ENCODE assay signal across 8 mouse cellular contexts in genomic region chr8:72493381-72493780, GRCm38 (mm10). TPM values are rescaled to one million over a fixed set of nuclear protein-coding genes. Genes with fewer than 3 reads are reported as not detected.
DNase-seq lines count a peak whose midpoint lies in the region; ATAC-seq and TF ChIP-seq lines count a peak whose summit lies in the region.

No protein-coding gene starts in this region.

- WGBS in heart, embryonic 13.5 days, result 10% methylated on average over 8 of the region's 8 CpGs
- WGBS in forebrain, embryonic 13.5 days, result 16% methylated on average over 8 of the region's 8 CpGs
- WGBS in liver, embryonic 16.5 days (ENCODE audit: insufficient replicate concordance), result 7% methylated on average over 8 of the region's 8 CpGs

- peak overlapping the region; percentile 68 for H3K27ac ChIP-seq in heart, embryonic 13.5 days (replicated peaks)
- no peak overlapping the region for H3K27ac ChIP-seq in ES-E14 (ENCODE audit: insufficient read depth, low read depth, low read length, poor library complexity, severe bottlenecking)
- H3K27ac ChIP-seq in forebrain, embryonic 13.5 days, result peak overlapping the region; percentile 71; the same call in 1 of the 2 replicates
- peak overlapping the region; percentile 63 for H3K27ac ChIP-seq in liver, embryonic 16.5 days (ENCODE audit: low read length)

- DNase-seq in heart, postnatal 10 days, result no peak
- no peak for DNase-seq in ES-E14 (ENCODE audit: low read depth, low spot score)
- no peak for DNase-seq in gastrocnemius, postnatal 10 days
- DNase-seq in adrenal gland, adult 18-20 months (ENCODE audit: low spot score in 2 of 2), result no peak

- intact Hi-C loops in heart, postnatal 10 days (cut with DNase I), result loop anchor here (2.0 kb wide), 2 partner anchors 19 to 77 kb away; partner anchors contain the start of genes Cherp and Smim7

- peaks cover 44% of the 10 kb centered on the region for H3K36me3 ChIP-seq in heart, embryonic 13.5 days
- peaks cover 31% of the 10 kb centered on the region for H3K36me3 ChIP-seq in ES-E14 (ENCODE audit: control insufficient read depth, insufficient read depth, low read length, poor library complexity, severe bottlenecking)
- H3K36me3 ChIP-seq in forebrain, embryonic 13.5 days (ENCODE audit: poor library complexity, severe bottlenecking), result peaks cover 42% of the 10 kb centered on the region
- H3K36me3 ChIP-seq in liver, embryonic 16.5 days (ENCODE audit: control insufficient read depth, insufficient read depth), result peaks cover 9% of the 10 kb centered on the region

- peaks cover 30% of the 10 kb centered on the region for H3K4me1 ChIP-seq in heart, embryonic 13.5 days
- H3K4me1 ChIP-seq in ES-E14 (ENCODE audit: control insufficient read depth in 2 of 2, insufficient read depth in 2 of 2, low read length in 2 of 2, poor library complexity in 1 of 2), result peaks cover 0 to 13% of the 10 kb centered on the region in 2 experiments; a peak in 2 of 4 replicates
- H3K4me1 ChIP-seq in forebrain, embryonic 13.5 days, result peaks cover 39% of the 10 kb centered on the region
- H3K4me1 ChIP-seq in liver, embryonic 16.5 days (ENCODE audit: control insufficient read depth, low read depth, low read length), result peaks cover 27% of the 10 kb centered on the region

- no peaks in the 10 kb centered on the region for H3K9me3 ChIP-seq in heart, embryonic 13.5 days
- H3K9me3 ChIP-seq in ES-E14 (ENCODE audit: control insufficient read depth, insufficient read depth, low read depth, low read length), result no peaks in the 10 kb centered on the region
- H3K9me3 ChIP-seq in forebrain, embryonic 13.5 days (replicated peaks), result no peaks in the 10 kb centered on the region
- no peaks in the 10 kb centered on the region for H3K9me3 ChIP-seq in liver, embryonic 16.5 days (replicated peaks; ENCODE audit: control insufficient read depth, low read length)

- H3K4me2 ChIP-seq in heart, embryonic 13.5 days, result peak overlapping the region; percentile 91
- peak overlapping the region; percentile 75 for H3K4me2 ChIP-seq in forebrain, embryonic 13.5 days
- peak overlapping the region; percentile 94 for H3K4me2 ChIP-seq in liver, embryonic 16.5 days (ENCODE audit: low read depth, low read length)

- peak overlapping the region; percentile 97 for H3K4me3 ChIP-seq in heart, embryonic 13.5 days
- H3K4me3 ChIP-seq in ES-E14 (ENCODE audit: insufficient read depth in 1 of 2, low read depth in 1 of 2, low read length in 2 of 2, poor library complexity in 1 of 2, severe bottlenecking in 1 of 2), result peak overlapping the region; percentile 75 to 85
- H3K4me3 ChIP-seq in forebrain, embryonic 13.5 days, result peak overlapping the region; percentile 95
- peak overlapping the region; percentile 86 for H3K4me3 ChIP-seq in liver, embryonic 16.5 days (ENCODE audit: low read depth, low read length)

- H3K9ac ChIP-seq in heart, embryonic 13.5 days, result peak overlapping the region; percentile 85
- peak overlapping the region; percentile 75 for H3K9ac ChIP-seq in ES-E14 (ENCODE audit: insufficient read depth, low read depth, low read length, poor library complexity, severe bottlenecking)
- H3K9ac ChIP-seq in forebrain, embryonic 13.5 days, result peak overlapping the region; percentile 77
- peak overlapping the region; percentile 65 for H3K9ac ChIP-seq in liver, embryonic 16.5 days (ENCODE audit: low read depth, low read length)

- H3K27me3 ChIP-seq in heart, embryonic 13.5 days (replicated peaks), result no peaks in the 10 kb centered on the region
- H3K27me3 ChIP-seq in forebrain, embryonic 13.5 days, result no peaks in the 10 kb centered on the region
- no peaks in the 10 kb centered on the region for H3K27me3 ChIP-seq in liver, embryonic 16.5 days (ENCODE audit: control insufficient read depth, insufficient read depth, low read depth, low read length)

- in situ Hi-C loops in ES-E14 (cut with MboI; ENCODE audit: low sequenced_read_pairs in 2 of 2, unreplicated experiment in 2 of 2), result no loop called here

- ATAC-seq in heart, embryonic 13.5 days (ENCODE audit: extremely low read depth, insufficient number of reproducible peaks, low FRiP score, low TSS enrichment), result no peak
- no peak for ATAC-seq in forebrain, embryonic 13.5 days
- ATAC-seq in liver, embryonic 16.5 days (ENCODE audit: low read depth), result no peak
- ATAC-seq in frontal cortex, adult (ENCODE audit: low TSS enrichment), result no peak

TF ChIP-seq in ES-E14, 5 proteins besides CTCF, POLR2A, EP300 and RAD21:
- TF ChIP-seq ZC3H11A (IDR thresholded peaks at IDR 0.05; ENCODE audit: borderline replicate concordance, low read depth, low read length), result no peak
- no peak for TF ChIP-seq CHD2 (IDR thresholded peaks at IDR 0.05; ENCODE audit: low read depth, low read length)

RNA-seq across cellular contexts. Expression of gene Slc35e1, which starts 1.0 kb away (rescaled TPM):
- polyA plus RNA-seq in heart, embryonic 13.5 days (2015; fragmentation: Nextera tagmentation; extraction: Ambion mirVana), result 11.9 and 12.4 TPM in 2 replicates
- total RNA-seq in heart, postnatal 10 days (2021), result 10 to 100 TPM; 32.8 to 34.8 TPM
- 91.1 and 97.0 TPM in 2 replicates for total RNA-seq in ES-E14 (2012; rRNA removed)
- 6.4 and 8.8 TPM in 2 replicates for polyA plus RNA-seq in forebrain, embryonic 13.5 days (2015; fragmentation: Nextera tagmentation; extraction: Ambion mirVana)
- polyA plus RNA-seq in liver, embryonic 16.5 days (2015; fragmentation: Nextera tagmentation; extraction: Ambion mirVana), result 3.0 and 3.5 TPM in 2 replicates
- total RNA-seq in gastrocnemius, postnatal 10 days (2021), result 10 to 100 TPM; 23.3 to 25.3 TPM
- total RNA-seq in adrenal gland, adult 18-20 months (2021), result 10 to 100 TPM; 39.9 to 41.5 TPM

RNA-seq across cellular contexts. Expression of gene Cherp, which starts 18.4 kb away (rescaled TPM):
- polyA plus RNA-seq in heart, embryonic 13.5 days (2015; fragmentation: Nextera tagmentation; extraction: Ambion mirVana), result 40.1 and 45.6 TPM in 2 replicates
- 10 to 100 TPM; 45.9 to 55.4 TPM for total RNA-seq in heart, postnatal 10 days (2021)
- total RNA-seq in ES-E14 (2012; rRNA removed), result 55.1 and 60.5 TPM in 2 replicates
- polyA plus RNA-seq in forebrain, embryonic 13.5 days (2015; fragmentation: Nextera tagmentation; extraction: Ambion mirVana), result 48.4 and 55.7 TPM in 2 replicates
- polyA plus RNA-seq in liver, embryonic 16.5 days (2015; fragmentation: Nextera tagmentation; extraction: Ambion mirVana), result 16.2 and 23.1 TPM in 2 replicates
- 10 to 100 TPM; 27.5 to 38.9 TPM for total RNA-seq in gastrocnemius, postnatal 10 days (2021)
- 10 to 100 TPM; 61.8 to 62.5 TPM for total RNA-seq in adrenal gland, adult 18-20 months (2021)

RNA-seq across cellular contexts. Expression of gene 1700030K09Rik, which starts 49.7 kb away (rescaled TPM):
- 8.8 and 9.4 TPM in 2 replicates for polyA plus RNA-seq in heart, embryonic 13.5 days (2015; fragmentation: Nextera tagmentation; extraction: Ambion mirVana)
- 1 to 10 TPM; 4.6 to 5.4 TPM for total RNA-seq in heart, postnatal 10 days (2021)
- 8.1 and 9.0 TPM in 2 replicates for total RNA-seq in ES-E14 (2012; rRNA removed)
- 19.1 and 19.5 TPM in 2 replicates for polyA plus RNA-seq in forebrain, embryonic 13.5 days (2015; fragmentation: Nextera tagmentation; extraction: Ambion mirVana)
- polyA plus RNA-seq in liver, embryonic 16.5 days (2015; fragmentation: Nextera tagmentation; extraction: Ambion mirVana), result 3.4 and 3.5 TPM in 2 replicates
- total RNA-seq in gastrocnemius, postnatal 10 days (2021), result 1 to 10 TPM; 3.6 to 5.6 TPM
- total RNA-seq in adrenal gland, adult 18-20 months (2021), result 10 to 100 TPM in 1 of 2 experiments, 1 to 10 TPM in 1; 6.6 to 10.5 TPM

RNA-seq across cellular contexts. Expression of gene Calr3, which starts 49.7 kb away (rescaled TPM):
- polyA plus RNA-seq in heart, embryonic 13.5 days (2015; fragmentation: Nextera tagmentation; extraction: Ambion mirVana), result 1.1 and 1.2 TPM in 2 replicates
- total RNA-seq in heart, postnatal 10 days (2021), result 1 to 10 TPM; 4.3 to 4.7 TPM
- 3.1 and 3.2 TPM in 2 replicates for total RNA-seq in ES-E14 (2012; rRNA removed)
- 0.87 and 0.99 TPM in 2 replicates for polyA plus RNA-seq in forebrain, embryonic 13.5 days (2015; fragmentation: Nextera tagmentation; extraction: Ambion mirVana)
- 0.54 and 0.74 TPM in 2 replicates for polyA plus RNA-seq in liver, embryonic 16.5 days (2015; fragmentation: Nextera tagmentation; extraction: Ambion mirVana)
- total RNA-seq in gastrocnemius, postnatal 10 days (2021), result 1 to 10 TPM; 1.7 to 1.8 TPM
- 1 to 10 TPM; 3.9 to 5.3 TPM for total RNA-seq in adrenal gland, adult 18-20 months (2021)

RNA-seq across cellular contexts. Expression of gene Med26, which starts 54.7 kb away (rescaled TPM):
- polyA plus RNA-seq in heart, embryonic 13.5 days (2015; fragmentation: Nextera tagmentation; extraction: Ambion mirVana), result 9.1 and 9.3 TPM in 2 replicates
- 1 to 10 TPM; 9.3 to 9.9 TPM for total RNA-seq in heart, postnatal 10 days (2021)
- 13.6 and 15.3 TPM in 2 replicates for total RNA-seq in ES-E14 (2012; rRNA removed)
- 15.5 and 19.4 TPM in 2 replicates for polyA plus RNA-seq in forebrain, embryonic 13.5 days (2015; fragmentation: Nextera tagmentation; extraction: Ambion mirVana)
- polyA plus RNA-seq in liver, embryonic 16.5 days (2015; fragmentation: Nextera tagmentation; extraction: Ambion mirVana), result 6.2 and 6.3 TPM in 2 replicates
- 1 to 10 TPM; 7.0 to 9.3 TPM for total RNA-seq in gastrocnemius, postnatal 10 days (2021)
- total RNA-seq in adrenal gland, adult 18-20 months (2021), result 10 to 100 TPM in 1 of 2 experiments, 1 to 10 TPM in 1; 9.2 to 10.3 TPM
